Mouse (Mus musculus): ENCODE results near the gene Aspg. TPM values are rescaled to one million over a fixed set of nuclear protein-coding genes. Genes with fewer than 3 reads are reported as not detected.

Aspg gene
- 1 to 10 TPM; 1.8 to 8.5 (median 4.9) TPM for total RNA-seq (2022)

- no peak for DNase-seq (ENCODE audit: low spot score in 2 of 2)
Observed at GRCm38 (mm10) chr12:112106541-112106971, at the start of gene Aspg. Gene Aspg, plus strand, starts transcription at chr12:112106679.

GRCm38 (mm10) chr12:112077651-112078050, 28.8 kb upstream of the Aspg start:
- peak in 1 of 2 experiments; percentile 70 for DNase-seq (ENCODE audit: low spot score in 2 of 2)

- DNase-seq (ENCODE audit: low spot score in 2 of 2), result no peak
Observed at GRCm38 (mm10) chr12:112079911-112080310, 26.6 kb upstream of the Aspg start.

GRCm38 (mm10) chr12:112080911-112081310, 25.6 kb upstream of the Aspg start:
- no peak for DNase-seq (ENCODE audit: low spot score in 2 of 2)

GRCm38 (mm10) chr12:112082241-112082640, 24.2 kb upstream of the Aspg start:
- no peak for DNase-seq (ENCODE audit: low spot score in 2 of 2)

GRCm38 (mm10) chr12:112086250-112086649, 20.2 kb upstream of the Aspg start:
- no peak for DNase-seq (ENCODE audit: low spot score in 2 of 2)

GRCm38 (mm10) chr12:112086726-112087125, 19.8 kb upstream of the Aspg start:
- DNase-seq (ENCODE audit: low spot score in 2 of 2), result no peak

- DNase-seq (ENCODE audit: low spot score in 2 of 2), result no peak
Observed at GRCm38 (mm10) chr12:112088609-112089324, 17.7 kb upstream of the Aspg start.

GRCm38 (mm10) chr12:112091054-112091453, 15.4 kb upstream of the Aspg start:
- DNase-seq (ENCODE audit: low spot score in 2 of 2), result peak; percentile 56 to 60

GRCm38 (mm10) chr12:112094261-112094880, 12.1 kb upstream of the Aspg start:
- DNase-seq (ENCODE audit: low spot score in 2 of 2), result no peak

- peak; percentile 52 to 79 for DNase-seq (ENCODE audit: low spot score in 2 of 2)
Observed at GRCm38 (mm10) chr12:112096051-112096732, 10.3 kb upstream of the Aspg start.

- no peak for DNase-seq (ENCODE audit: low spot score in 2 of 2)
Observed at GRCm38 (mm10) chr12:112096733-112097117, 9.8 kb upstream of the Aspg start.

- no peak for DNase-seq (ENCODE audit: low spot score in 2 of 2)
Observed at GRCm38 (mm10) chr12:112100106-112100505, 6.4 kb upstream of the Aspg start.

GRCm38 (mm10) chr12:112101045-112101444, 5.4 kb upstream of the Aspg start:
- no peak for DNase-seq (ENCODE audit: low spot score in 2 of 2)

GRCm38 (mm10) chr12:112103179-112103578, 3.3 kb upstream of the Aspg start:
- no peak for DNase-seq (ENCODE audit: low spot score in 2 of 2)

- no peak for DNase-seq (ENCODE audit: low spot score in 2 of 2)
Observed at GRCm38 (mm10) chr12:112104890-112105289, 1.6 kb upstream of the Aspg start.

- DNase-seq (ENCODE audit: low spot score in 2 of 2), result no peak
Observed at GRCm38 (mm10) chr12:112107685-112108084, 1.2 kb downstream of the Aspg start.

GRCm38 (mm10) chr12:112108696-112109445, 2.4 kb downstream of the Aspg start:
- DNase-seq (ENCODE audit: low spot score in 2 of 2), result no peak

- DNase-seq (ENCODE audit: low spot score in 2 of 2), result no peak
Observed at GRCm38 (mm10) chr12:112109701-112110100, 3.2 kb downstream of the Aspg start.

- DNase-seq (ENCODE audit: low spot score in 2 of 2), result no peak
Observed at GRCm38 (mm10) chr12:112111323-112111722, 4.8 kb downstream of the Aspg start.

GRCm38 (mm10) chr12:112112235-112112634, 5.8 kb downstream of the Aspg start:
- no peak for DNase-seq (ENCODE audit: low spot score in 2 of 2)
